Mouse (Mus musculus): Measurements from ENCODE around the gene Arhgap40. TPM values are rescaled to one million over a fixed set of nuclear protein-coding genes. Genes with fewer than 3 reads are reported as not detected.

Gene Arhgap40
- polyA plus RNA-seq, 1 experiment from 2014 or later = not detected

- 50% methylated on average over 4 of the region's 4 CpGs for WGBS
- no peaks in the 10 kb centered on the region for H3K36me3 ChIP-seq (ENCODE audit: control insufficient read depth, insufficient read depth)
- no peak overlapping the region for H3K27ac ChIP-seq (ENCODE audit: low read depth, low read length)
- H3K4me1 ChIP-seq (replicated peaks; ENCODE audit: control insufficient read depth, insufficient read depth, low read length) = no peaks in the 10 kb centered on the region
- H3K9ac ChIP-seq (ENCODE audit: low read depth, low read length) = no peak overlapping the region
- H3K4me3 ChIP-seq (ENCODE audit: low read depth, low read length) = no peak overlapping the region
- no peak for TF ChIP-seq CTCF (IDR thresholded peaks at IDR 0.05; ENCODE audit: low read depth)
- no peaks in the 10 kb centered on the region for H3K27me3 ChIP-seq (replicated peaks; ENCODE audit: control insufficient read depth, insufficient read depth, low read length)
- no peak overlapping the region for H3K4me2 ChIP-seq (replicated peaks; ENCODE audit: low read depth)
- H3K9me3 ChIP-seq (ENCODE audit: control insufficient read depth) = no peaks in the 10 kb centered on the region
- ATAC-seq = no peak
Observed at GRCm38 (mm10) chr2:158541286-158541685, 28.7 kb downstream of the Arhgap40 start.

GRCm38 (mm10) chr2:158545266-158545665 is 32.7 kb downstream of the Arhgap40 start:
- TF ChIP-seq CTCF (IDR thresholded peaks at IDR 0.05; ENCODE audit: low read depth) = no peak
- no peaks in the 10 kb centered on the region for H3K9me3 ChIP-seq (ENCODE audit: control insufficient read depth)
- H3K4me2 ChIP-seq (replicated peaks; ENCODE audit: low read depth) = no peak overlapping the region
- 62% methylated on average over 2 of the region's 2 CpGs for WGBS
- no peak overlapping the region for H3K4me3 ChIP-seq (ENCODE audit: low read depth, low read length)
- H3K36me3 ChIP-seq (ENCODE audit: control insufficient read depth, insufficient read depth) = no peaks in the 10 kb centered on the region
- H3K27ac ChIP-seq (ENCODE audit: low read depth, low read length) = no peak overlapping the region
- no peak overlapping the region for H3K9ac ChIP-seq (ENCODE audit: low read depth, low read length)
- no peaks in the 10 kb centered on the region for H3K4me1 ChIP-seq (replicated peaks; ENCODE audit: control insufficient read depth, insufficient read depth, low read length)
- 0 out of 2 replicates have a peak, but pooled peaks cover 1% of the 10 kb centered on the region for H3K27me3 ChIP-seq (replicated peaks; ENCODE audit: control insufficient read depth, insufficient read depth, low read length)
- no peak for ATAC-seq

DNA sequence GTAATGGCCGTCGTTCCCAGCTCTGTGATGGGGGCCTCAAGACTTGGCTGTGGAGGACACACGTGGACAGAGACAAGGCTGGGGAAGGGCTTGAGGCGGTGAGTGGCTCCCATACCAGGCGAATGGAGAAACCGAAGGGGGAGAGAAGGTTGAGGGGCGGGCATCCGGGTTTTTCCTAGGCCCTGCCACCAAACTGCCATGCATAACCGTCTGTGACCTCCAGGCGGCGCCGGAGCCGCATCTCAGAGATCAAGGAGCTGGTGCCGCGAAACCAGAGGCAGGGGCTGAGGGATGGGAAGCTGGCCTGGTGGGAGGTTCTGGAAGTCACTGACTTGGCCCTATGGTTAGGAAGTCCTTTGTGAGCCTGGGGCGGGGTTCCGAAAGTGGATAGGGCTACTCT is 34.2 kb downstream of the Arhgap40 start:
- Histone ChIP-seq H3K27ac (ENCODE audit: low read depth, low read length) (no peak overlapping the region), H3K4me2 (replicated peaks; ENCODE audit: low read depth) (no peak overlapping the region), H3K9me3 (ENCODE audit: control insufficient read depth) (no peaks in the 10 kb centered on the region), H3K36me3 (ENCODE audit: control insufficient read depth, insufficient read depth) (no peaks in the 10 kb centered on the region), H3K4me1 (replicated peaks; ENCODE audit: control insufficient read depth, insufficient read depth, low read length) (no peaks in the 10 kb centered on the region), H3K9ac (ENCODE audit: low read depth, low read length) (no peak overlapping the region), H3K27me3 (replicated peaks; ENCODE audit: control insufficient read depth, insufficient read depth, low read length) (peaks cover 4% of the 10 kb centered on the region; the same call in 1 of the 2 replicates), H3K4me3 (ENCODE audit: low read depth, low read length) (no peak overlapping the region)
- 4% methylated on average over 17 of the region's 17 CpGs for WGBS
- peak; percentile 91 for TF ChIP-seq CTCF (IDR thresholded peaks at IDR 0.05; ENCODE audit: low read depth)
- ATAC-seq = no peak

DNA sequence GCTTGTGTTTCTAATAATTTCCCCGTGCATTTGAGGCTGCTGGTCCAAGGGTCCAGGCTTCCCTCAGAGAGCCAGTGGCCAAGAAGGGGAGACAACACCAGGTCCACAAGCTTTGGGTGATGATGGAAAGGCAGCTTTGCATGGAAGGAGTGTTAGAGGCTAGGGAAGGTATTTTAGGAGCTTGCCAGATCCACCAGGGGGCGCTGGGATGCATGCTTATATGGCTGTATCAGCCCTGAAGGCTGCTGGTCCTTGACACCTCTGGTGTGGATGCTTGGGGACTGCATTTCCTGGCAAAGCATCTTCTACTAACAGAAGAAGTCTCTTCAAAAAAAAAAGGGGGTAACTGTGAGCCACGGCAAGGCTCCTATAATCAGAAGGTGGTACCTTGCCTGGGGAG is 37.5 kb downstream of the Arhgap40 start:
- no peak for ATAC-seq
- WGBS = 5% methylated on average over 3 of the region's 3 CpGs
- Histone ChIP-seq H3K27ac (ENCODE audit: low read depth, low read length) (no peak overlapping the region), H3K27me3 (replicated peaks; ENCODE audit: control insufficient read depth, insufficient read depth, low read length) (peaks cover 21% of the 10 kb centered on the region), H3K9me3 (ENCODE audit: control insufficient read depth) (no peaks in the 10 kb centered on the region), H3K4me2 (replicated peaks; ENCODE audit: low read depth) (no peak overlapping the region), H3K36me3 (ENCODE audit: control insufficient read depth, insufficient read depth) (no peaks in the 10 kb centered on the region), H3K4me1 (replicated peaks; ENCODE audit: control insufficient read depth, insufficient read depth, low read length) (no peaks in the 10 kb centered on the region), H3K4me3 (ENCODE audit: low read depth, low read length) (no peak overlapping the region), H3K9ac (ENCODE audit: low read depth, low read length) (no peak overlapping the region)
- peak; percentile 93 for TF ChIP-seq CTCF (IDR thresholded peaks at IDR 0.05; ENCODE audit: low read depth)

DNA sequence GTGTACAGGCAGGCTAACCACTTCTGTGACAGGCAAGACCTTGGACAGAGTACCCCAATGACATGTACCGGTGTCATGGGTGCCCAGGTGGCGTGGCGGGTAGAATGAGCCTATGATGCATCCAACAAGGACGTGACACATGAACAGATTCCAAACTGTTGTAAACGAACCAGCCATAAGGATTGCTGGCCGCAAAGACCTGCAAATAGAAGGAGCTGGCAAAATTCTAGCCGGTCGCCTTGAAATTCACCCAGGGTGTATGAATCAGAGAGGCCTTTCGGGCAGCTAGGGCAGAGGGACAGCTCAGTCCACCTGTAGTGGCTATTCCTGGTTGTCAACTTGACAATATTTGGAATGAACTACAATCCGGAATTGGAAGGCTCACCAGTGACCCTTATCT is 41.8 kb downstream of the Arhgap40 start:
- Histone ChIP-seq H3K9ac (ENCODE audit: low read depth, low read length) (no peak overlapping the region), H3K9me3 (ENCODE audit: control insufficient read depth) (no peaks in the 10 kb centered on the region), H3K27ac (ENCODE audit: low read depth, low read length) (no peak overlapping the region), H3K4me1 (replicated peaks; ENCODE audit: control insufficient read depth, insufficient read depth, low read length) (0 out of 2 replicates have a peak, but pooled peaks cover 5% of the 10 kb centered on the region), H3K4me2 (replicated peaks; ENCODE audit: low read depth) (no peak overlapping the region), H3K27me3 (replicated peaks; ENCODE audit: control insufficient read depth, insufficient read depth, low read length) (peaks cover 27% of the 10 kb centered on the region), H3K36me3 (ENCODE audit: control insufficient read depth, insufficient read depth) (no peaks in the 10 kb centered on the region), H3K4me3 (ENCODE audit: low read depth, low read length) (no peak overlapping the region)
- WGBS = 14% methylated on average over 10 of the region's 10 CpGs
- TF ChIP-seq CTCF (IDR thresholded peaks at IDR 0.05; ENCODE audit: low read depth) = no peak
- ATAC-seq = no peak

GRCm38 (mm10) chr2:158555252-158555651 is 42.7 kb downstream of the Arhgap40 start:
- no peak overlapping the region for H3K4me3 ChIP-seq (ENCODE audit: low read depth, low read length)
- 4% methylated on average over 7 of the region's 7 CpGs for WGBS
- no peak overlapping the region for H3K4me2 ChIP-seq (replicated peaks; ENCODE audit: low read depth)

DNA sequence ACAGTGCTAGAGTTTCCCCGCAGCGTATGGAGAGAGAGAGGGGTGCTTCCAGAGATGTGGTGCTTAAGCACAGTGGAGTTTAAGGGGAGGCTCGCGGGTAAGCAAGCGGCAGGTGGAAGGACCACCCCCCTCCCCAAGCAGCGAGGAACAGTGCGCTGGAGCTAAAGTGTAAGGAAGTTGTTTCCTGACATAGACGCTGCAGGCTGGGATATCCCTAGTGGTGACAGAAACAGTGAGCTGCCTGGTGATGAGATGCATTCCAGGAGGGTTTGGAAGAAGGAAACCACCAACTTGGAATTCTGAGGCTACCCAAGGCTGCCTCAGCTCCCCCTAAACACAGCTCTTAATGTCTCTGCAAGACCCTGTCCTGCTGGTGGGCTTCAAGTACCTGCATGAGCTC is 43.2 kb downstream of the Arhgap40 start:
- WGBS = 6% methylated on average over 8 of the region's 8 CpGs
- H3K9ac ChIP-seq (ENCODE audit: low read depth, low read length) = no peak overlapping the region
- no peak for TF ChIP-seq CTCF (IDR thresholded peaks at IDR 0.05; ENCODE audit: low read depth)
- ATAC-seq = no peak
- no peaks in the 10 kb centered on the region for H3K36me3 ChIP-seq (ENCODE audit: control insufficient read depth, insufficient read depth)
- H3K4me1 ChIP-seq (replicated peaks; ENCODE audit: control insufficient read depth, insufficient read depth, low read length) = 0 out of 2 replicates have a peak, but pooled peaks cover 5% of the 10 kb centered on the region
- H3K4me2 ChIP-seq (replicated peaks; ENCODE audit: low read depth) = peak overlapping the region; percentile 51
- no peak overlapping the region for H3K27ac ChIP-seq (ENCODE audit: low read depth, low read length)
- H3K9me3 ChIP-seq (ENCODE audit: control insufficient read depth) = no peaks in the 10 kb centered on the region
- peak overlapping the region; percentile 23; the same call in 1 of the 2 replicates for H3K4me3 ChIP-seq (ENCODE audit: low read depth, low read length)
- H3K27me3 ChIP-seq (replicated peaks; ENCODE audit: control insufficient read depth, insufficient read depth, low read length) = peaks cover 23% of the 10 kb centered on the region

More at GRCm38 (mm10) chr2:158555252-158555651, 42.7 kb downstream of the Arhgap40 start:
- peaks cover 26% of the 10 kb centered on the region for H3K27me3 ChIP-seq (replicated peaks; ENCODE audit: control insufficient read depth, insufficient read depth, low read length)
- no peak for ATAC-seq
- TF ChIP-seq CTCF (IDR thresholded peaks at IDR 0.05; ENCODE audit: low read depth) = no peak
- no peaks in the 10 kb centered on the region for H3K36me3 ChIP-seq (ENCODE audit: control insufficient read depth, insufficient read depth)
- H3K4me1 ChIP-seq (replicated peaks; ENCODE audit: control insufficient read depth, insufficient read depth, low read length) = 0 out of 2 replicates have a peak, but pooled peaks cover 5% of the 10 kb centered on the region
- H3K9ac ChIP-seq (ENCODE audit: low read depth, low read length) = no peak overlapping the region
- H3K9me3 ChIP-seq (ENCODE audit: control insufficient read depth) = no peaks in the 10 kb centered on the region
- no peak overlapping the region for H3K27ac ChIP-seq (ENCODE audit: low read depth, low read length)
